Mouse (Mus musculus): ENCODE measurements at regions not wholly inside any gene's neighbourhood (a gene's known extent, or its start where the extent isn't known, plus 50 kb on each side); places are given as distances from the start of the nearest gene placed in this dataset.

DNA sequence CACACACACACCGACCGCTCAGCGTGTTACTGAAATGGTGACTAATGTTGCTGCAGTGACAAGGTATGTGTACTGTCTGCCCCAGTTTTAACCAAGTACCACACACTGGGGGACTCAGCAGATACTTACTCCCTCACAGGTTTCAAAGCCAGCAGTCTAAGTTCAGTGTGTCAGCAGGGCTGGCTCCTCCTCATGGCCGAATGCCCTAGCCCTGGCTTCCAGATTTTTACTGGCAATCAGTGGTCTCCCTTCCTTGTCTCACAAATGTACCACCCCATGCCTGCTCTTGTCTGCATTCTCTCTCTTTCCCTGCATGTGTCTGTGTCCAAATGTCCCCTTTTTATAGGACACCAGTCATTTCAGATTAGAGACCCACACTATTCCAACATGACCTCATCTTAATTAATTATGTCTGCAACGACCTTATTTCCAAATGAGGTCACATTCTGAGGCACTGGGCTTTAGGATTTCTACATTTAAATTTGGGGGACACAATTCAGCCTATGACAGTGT, 114.7 kb downstream of the Uri1 start:
- H3K4me1 ChIP-seq (ENCODE audit: control insufficient read depth, insufficient read depth, low read length) = peaks cover 7% of the 10 kb centered on the region
- 62% methylated on average over 5 of the region's 5 CpGs for WGBS
- H3K4me3 ChIP-seq (replicated peaks; ENCODE audit: insufficient read depth, low read depth, low read length) = no peak overlapping the region
- no peak for DNase-seq
- H3K27me3 ChIP-seq (ENCODE audit: control insufficient read depth, insufficient read depth, low read length) = no peaks in the 10 kb centered on the region
- H3K27ac ChIP-seq (ENCODE audit: insufficient read depth, low read length) = no peak overlapping the region
- TF ChIP-seq CTCF (IDR thresholded peaks at IDR 0.05; ENCODE audit: borderline replicate concordance, insufficient read depth, low read depth, low read length) = no peak
- no peak for TF ChIP-seq POLR2A (IDR thresholded peaks at IDR 0.05; ENCODE audit: borderline replicate concordance, insufficient read depth, low read length)

- TF ChIP-seq CTCF (IDR thresholded peaks at IDR 0.05; ENCODE audit: borderline replicate concordance, insufficient read depth, low read depth, low read length) (peak; percentile 29; the same call in 1 of the 2 replicates), POLR2A (IDR thresholded peaks at IDR 0.05; ENCODE audit: borderline replicate concordance, insufficient read depth, low read length) (no peak)
- Histone ChIP-seq H3K27me3 (ENCODE audit: control insufficient read depth, insufficient read depth, low read length) (no peaks in the 10 kb centered on the region), H3K4me3 (replicated peaks; ENCODE audit: insufficient read depth, low read depth, low read length) (no peak overlapping the region), H3K4me1 (ENCODE audit: control insufficient read depth, insufficient read depth, low read length) (no peaks in the 10 kb centered on the region), H3K27ac (ENCODE audit: insufficient read depth, low read length) (no peak overlapping the region)
- WGBS = 83% methylated on average over 6 of the region's 6 CpGs
- no peak for DNase-seq
These were observed 120.4 kb upstream of the Zfp536 start for GRCm38 (mm10) chr7:37893885-37894284.

- TF ChIP-seq POLR2A (IDR thresholded peaks at IDR 0.05; ENCODE audit: borderline replicate concordance, insufficient read depth, low read length) (no peak), CTCF (IDR thresholded peaks at IDR 0.05; ENCODE audit: borderline replicate concordance, insufficient read depth, low read depth, low read length) (no peak)
- no peak for DNase-seq
- H3K27me3 ChIP-seq (ENCODE audit: control insufficient read depth, insufficient read depth, low read length) = no peaks in the 10 kb centered on the region
- 12% methylated on average over 12 of the region's 12 CpGs for WGBS
- no peaks in the 10 kb centered on the region for H3K4me1 ChIP-seq (ENCODE audit: control insufficient read depth, insufficient read depth, low read length)
- H3K4me3 ChIP-seq (replicated peaks; ENCODE audit: insufficient read depth, low read depth, low read length) = no peak overlapping the region
- no peak overlapping the region for H3K27ac ChIP-seq (ENCODE audit: insufficient read depth, low read length)
These were observed 100.9 kb upstream of the Zfp536 start for GRCm38 (mm10) chr7:37874382-37874781.

DNA sequence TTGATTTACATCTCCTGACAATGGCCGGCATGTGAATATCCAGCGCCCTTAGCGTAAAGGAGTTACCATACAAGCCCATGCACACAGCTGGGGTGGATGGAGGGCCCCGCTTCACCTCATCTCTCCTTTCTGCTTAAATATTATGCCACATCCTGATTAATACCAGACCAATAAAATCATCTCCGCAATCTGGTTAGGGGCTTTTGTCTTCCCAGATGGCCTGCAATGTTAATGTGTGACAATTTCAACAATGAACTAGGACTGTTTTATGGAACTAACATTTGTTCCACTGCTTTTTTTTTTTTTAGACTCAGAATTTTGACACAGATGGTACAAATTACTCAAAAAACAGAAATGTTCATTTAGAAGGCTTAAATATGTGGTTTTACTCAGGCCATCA, 97.5 kb upstream of the Zfp536 start:
- no peak for DNase-seq
- H3K27ac ChIP-seq (ENCODE audit: insufficient read depth, low read length) = no peak overlapping the region
- 89% methylated on average over 5 of the region's 5 CpGs for WGBS
- TF ChIP-seq CTCF (IDR thresholded peaks at IDR 0.05; ENCODE audit: borderline replicate concordance, insufficient read depth, low read depth, low read length) (no peak), POLR2A (IDR thresholded peaks at IDR 0.05; ENCODE audit: borderline replicate concordance, insufficient read depth, low read length) (no peak)
- H3K27me3 ChIP-seq (ENCODE audit: control insufficient read depth, insufficient read depth, low read length) = no peaks in the 10 kb centered on the region
- no peak overlapping the region for H3K4me3 ChIP-seq (replicated peaks; ENCODE audit: insufficient read depth, low read depth, low read length)
- no peaks in the 10 kb centered on the region for H3K4me1 ChIP-seq (ENCODE audit: control insufficient read depth, insufficient read depth, low read length)

- TF ChIP-seq POLR2A (IDR thresholded peaks at IDR 0.05; ENCODE audit: borderline replicate concordance, insufficient read depth, low read length) (no peak), CTCF (IDR thresholded peaks at IDR 0.05; ENCODE audit: borderline replicate concordance, insufficient read depth, low read depth, low read length) (no peak)
- Histone ChIP-seq H3K4me3 (replicated peaks; ENCODE audit: insufficient read depth, low read depth, low read length) (no peak overlapping the region), H3K4me1 (ENCODE audit: control insufficient read depth, insufficient read depth, low read length) (no peaks in the 10 kb centered on the region), H3K27ac (ENCODE audit: insufficient read depth, low read length) (no peak overlapping the region), H3K27me3 (ENCODE audit: control insufficient read depth, insufficient read depth, low read length) (no peaks in the 10 kb centered on the region)
- WGBS = 62% methylated on average over 1 of the region's 1 CpGs
- no peak for DNase-seq
These were observed 93.0 kb upstream of the Zfp536 start for GRCm38 (mm10) chr7:37866468-37866867.

DNA sequence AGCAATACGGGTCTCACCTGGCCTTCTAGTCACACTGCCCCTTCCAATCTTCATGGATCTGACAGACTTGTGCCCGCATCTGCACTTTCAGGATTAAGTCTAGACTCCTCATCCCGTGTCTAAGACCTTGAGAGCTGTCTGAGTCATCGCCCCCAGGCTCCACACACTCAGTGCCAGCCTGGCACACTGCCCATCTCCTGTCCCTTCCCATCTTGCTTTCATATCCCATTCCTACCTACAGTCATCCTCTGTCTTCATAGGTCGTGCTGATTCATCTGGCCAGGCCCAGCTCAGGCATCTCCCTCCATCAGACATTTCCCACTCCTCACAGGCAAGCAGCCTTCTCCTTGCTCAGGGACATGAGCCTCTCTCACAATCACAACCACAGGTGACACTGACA, 78.0 kb upstream of the Zfp536 start:
- Histone ChIP-seq H3K4me3 (replicated peaks; ENCODE audit: insufficient read depth, low read depth, low read length) (no peak overlapping the region), H3K4me1 (ENCODE audit: control insufficient read depth, insufficient read depth, low read length) (no peaks in the 10 kb centered on the region; the same call in 1 of the 2 replicates), H3K27ac (ENCODE audit: insufficient read depth, low read length) (no peak overlapping the region), H3K27me3 (ENCODE audit: control insufficient read depth, insufficient read depth, low read length) (no peaks in the 10 kb centered on the region)
- TF ChIP-seq POLR2A (IDR thresholded peaks at IDR 0.05; ENCODE audit: borderline replicate concordance, insufficient read depth, low read length) (no peak), CTCF (IDR thresholded peaks at IDR 0.05; ENCODE audit: borderline replicate concordance, insufficient read depth, low read depth, low read length) (no peak)
- no peak for DNase-seq
- 55% methylated on average over 5 of the region's 5 CpGs for WGBS

GRCm38 (mm10) chr7:37845201-37845600, 71.8 kb upstream of the Zfp536 start:
- 92% methylated on average over 1 of the region's 1 CpGs for WGBS
- no peaks in the 10 kb centered on the region for H3K27me3 ChIP-seq (ENCODE audit: control insufficient read depth, insufficient read depth, low read length)
- no peak for DNase-seq
- no peak overlapping the region for H3K4me3 ChIP-seq (replicated peaks; ENCODE audit: insufficient read depth, low read depth, low read length)
- TF ChIP-seq POLR2A (IDR thresholded peaks at IDR 0.05; ENCODE audit: borderline replicate concordance, insufficient read depth, low read length) (no peak), CTCF (IDR thresholded peaks at IDR 0.05; ENCODE audit: borderline replicate concordance, insufficient read depth, low read depth, low read length) (no peak)
- H3K4me1 ChIP-seq (ENCODE audit: control insufficient read depth, insufficient read depth, low read length) = no peaks in the 10 kb centered on the region
- H3K27ac ChIP-seq (ENCODE audit: insufficient read depth, low read length) = no peak overlapping the region

GRCm38 (mm10) chr7:37842000-37842513, 68.6 kb upstream of the Zfp536 start:
- WGBS = 13% methylated on average over 14 of the region's 14 CpGs
- no peak for TF ChIP-seq CTCF (IDR thresholded peaks at IDR 0.05; ENCODE audit: borderline replicate concordance, insufficient read depth, low read depth, low read length)
- no peak for TF ChIP-seq POLR2A (IDR thresholded peaks at IDR 0.05; ENCODE audit: borderline replicate concordance, insufficient read depth, low read length)
- H3K27me3 ChIP-seq (ENCODE audit: control insufficient read depth, insufficient read depth, low read length) = no peaks in the 10 kb centered on the region
- no peak overlapping the region for H3K4me3 ChIP-seq (replicated peaks; ENCODE audit: insufficient read depth, low read depth, low read length)
- DNase-seq = no peak
- no peaks in the 10 kb centered on the region for H3K4me1 ChIP-seq (ENCODE audit: control insufficient read depth, insufficient read depth, low read length)
- no peak overlapping the region for H3K27ac ChIP-seq (ENCODE audit: insufficient read depth, low read length)
